Mouse (Mus musculus) hindbrain, embryonic 10.5 days (tissue): ENCODE measurements at regions not wholly inside any gene's neighbourhood (a gene's known extent, or its start where the extent isn't known, plus 50 kb on each side); places are given as distances from the start of the nearest gene placed in this dataset.

Experiments
- DNase-seq: peaks from one replicate; pipeline ENCODE4 v3.0.0-alpha.2; 2017; ENCODE audit warnings: low spot score
- H3K27ac ChIP-seq: fragments of 300-500 bp; sonication (generic); 2 replicates; pipeline ENCODE4 v1.5.1; 2016; ENCODE audit warnings: mild to moderate bottlenecking, moderate library complexity
- H3K27me3 ChIP-seq: fragments of 300-500 bp; sonication (generic); 2 replicates; pipeline ENCODE4 v1.6.1; 2016; ENCODE audit warnings: mild to moderate bottlenecking; ENCODE audit not compliant: poor library complexity, insufficient read depth, severe bottlenecking
- H3K36me3 ChIP-seq: fragments of 300-500 bp; sonication (generic); 2 replicates; pipeline ENCODE4 v1.6.1; 2016; ENCODE audit warnings: mild to moderate bottlenecking, moderate library complexity
- H3K4me1 ChIP-seq: fragments of 300-500 bp; sonication (generic); replicated peaks from 2 replicates; pipeline ENCODE4 v1.6.1; 2016; ENCODE audit warnings: mild to moderate bottlenecking
- H3K4me3 ChIP-seq: fragments of 300-500 bp; sonication (generic); 2 replicates; pipeline ENCODE4 v1.5.1; 2016; ENCODE audit warnings: mild to moderate bottlenecking, moderate library complexity
- H3K9me3 ChIP-seq: fragments of 300-500 bp; sonication (generic); 2 replicates; pipeline ENCODE4 v1.6.1; 2016; ENCODE audit warnings: mild to moderate bottlenecking, moderate library complexity
- WGBS: fragments of 180-500 bp; shearing (Covaris S2); methylation state at CpG from one replicate; pipeline ENCODE4 v1.1.7; 2016; 5-methylcytosine and 5-hydroxymethylcytosine counted together

- Histone ChIP-seq H3K4me1 (no peaks in the 10 kb centered on the region), H3K4me3 (no peak overlapping the region), H3K9me3 (no peaks in the 10 kb centered on the region), H3K27ac (no peak overlapping the region), H3K27me3 (no peaks in the 10 kb centered on the region), H3K36me3 (no peaks in the 10 kb centered on the region)
- DNase-seq: no peak
- 62% methylated on average over 5 of the region's 5 CpGs for WGBS
These were observed 781.9 kb downstream of the Gm9195 start for GRCm38 (mm10) chr14:71709528-71710289.

- H3K27ac ChIP-seq: peak overlapping the region; percentile 53; the same call in 1 of the 2 replicates
- WGBS: 75% methylated on average over 3 of the region's 3 CpGs
- DNase-seq: peak; percentile 4
- peaks cover 12% of the 10 kb centered on the region for H3K4me1 ChIP-seq
- no peak overlapping the region for H3K4me3 ChIP-seq
- H3K9me3 ChIP-seq: no peaks in the 10 kb centered on the region
- H3K27me3 ChIP-seq: no peaks in the 10 kb centered on the region
- H3K36me3 ChIP-seq: no peaks in the 10 kb centered on the region
These were observed 798.7 kb downstream of the Gm9195 start for GRCm38 (mm10) chr14:71692752-71693437.

- no peak for DNase-seq
- H3K27me3 ChIP-seq: no peaks in the 10 kb centered on the region
- no peak overlapping the region for H3K4me3 ChIP-seq
- no peaks in the 10 kb centered on the region for H3K9me3 ChIP-seq
- no peaks in the 10 kb centered on the region for H3K4me1 ChIP-seq
- no peaks in the 10 kb centered on the region for H3K36me3 ChIP-seq
- WGBS: 90% methylated on average over 4 of the region's 4 CpGs
- H3K27ac ChIP-seq: no peak overlapping the region
These were observed 817.1 kb downstream of the Gm9195 start for GRCm38 (mm10) chr14:71674564-71674963.

- Histone ChIP-seq H3K4me1 (no peaks in the 10 kb centered on the region), H3K9me3 (no peaks in the 10 kb centered on the region), H3K36me3 (no peaks in the 10 kb centered on the region), H3K27me3 (no peaks in the 10 kb centered on the region), H3K4me3 (no peak overlapping the region), H3K27ac (no peak overlapping the region)
- WGBS: 91% methylated on average over 2 of the region's 2 CpGs
- no peak for DNase-seq
These were observed 817.8 kb downstream of the Gm9195 start for GRCm38 (mm10) chr14:71673837-71674236.

- Histone ChIP-seq H3K4me3 (no peak overlapping the region), H3K27me3 (no peaks in the 10 kb centered on the region), H3K9me3 (no peaks in the 10 kb centered on the region), H3K27ac (no peak overlapping the region), H3K4me1 (no peaks in the 10 kb centered on the region), H3K36me3 (no peaks in the 10 kb centered on the region)
- DNase-seq: no peak
- WGBS: 78% methylated on average over 1 of the region's 1 CpGs
These were observed 819.2 kb downstream of the Gm9195 start for GRCm38 (mm10) chr14:71672481-71672880.

- Histone ChIP-seq H3K4me1 (no peaks in the 10 kb centered on the region), H3K36me3 (no peaks in the 10 kb centered on the region), H3K27ac (no peak overlapping the region), H3K27me3 (no peaks in the 10 kb centered on the region), H3K9me3 (no peaks in the 10 kb centered on the region), H3K4me3 (no peak overlapping the region)
- WGBS: 78% methylated on average over 2 of the region's 2 CpGs
- DNase-seq: no peak
These were observed 819.6 kb downstream of the Gm9195 start for GRCm38 (mm10) chr14:71671994-71672393.

- no peaks in the 10 kb centered on the region for H3K27me3 ChIP-seq
- H3K4me3 ChIP-seq: no peak overlapping the region
- no peaks in the 10 kb centered on the region for H3K9me3 ChIP-seq
- H3K27ac ChIP-seq: no peak overlapping the region
- WGBS: 4% methylated on average over 1 of the region's 1 CpGs
- no peaks in the 10 kb centered on the region for H3K36me3 ChIP-seq
- peak; percentile 74 for DNase-seq
- no peaks in the 10 kb centered on the region for H3K4me1 ChIP-seq
These were observed 821.2 kb downstream of the Gm9195 start for GRCm38 (mm10) chr14:71670435-71670834.

- 78% methylated on average over 1 of the region's 1 CpGs for WGBS
- Histone ChIP-seq H3K27me3 (no peaks in the 10 kb centered on the region), H3K36me3 (no peaks in the 10 kb centered on the region), H3K4me1 (no peaks in the 10 kb centered on the region), H3K27ac (no peak overlapping the region), H3K4me3 (no peak overlapping the region), H3K9me3 (no peaks in the 10 kb centered on the region)
- no peak for DNase-seq
These were observed 825.0 kb downstream of the Gm9195 start for GRCm38 (mm10) chr14:71666656-71667055.

- H3K4me1 ChIP-seq: no peaks in the 10 kb centered on the region
- H3K4me3 ChIP-seq: no peak overlapping the region
- no peak for DNase-seq
- no peaks in the 10 kb centered on the region for H3K9me3 ChIP-seq
- WGBS: 71% methylated on average over 2 of the region's 2 CpGs
- no peak overlapping the region for H3K27ac ChIP-seq
- no peaks in the 10 kb centered on the region for H3K36me3 ChIP-seq
- H3K27me3 ChIP-seq: no peaks in the 10 kb centered on the region
These were observed 831.5 kb downstream of the Gm9195 start for GRCm38 (mm10) chr14:71660166-71660565.

GRCm38 (mm10) chr14:71654785-71655627, 836.6 kb downstream of the Gm9195 start:
- Histone ChIP-seq H3K27me3 (no peaks in the 10 kb centered on the region), H3K4me3 (no peak overlapping the region), H3K36me3 (no peaks in the 10 kb centered on the region), H3K4me1 (no peaks in the 10 kb centered on the region), H3K27ac (no peak overlapping the region), H3K9me3 (no peaks in the 10 kb centered on the region)
- 77% methylated on average over 3 of the region's 3 CpGs for WGBS
- no peak for DNase-seq

- no peaks in the 10 kb centered on the region for H3K27me3 ChIP-seq
- no peaks in the 10 kb centered on the region for H3K36me3 ChIP-seq
- H3K4me1 ChIP-seq: no peaks in the 10 kb centered on the region
- H3K4me3 ChIP-seq: no peak overlapping the region
- no peaks in the 10 kb centered on the region for H3K9me3 ChIP-seq
- no peak overlapping the region for H3K27ac ChIP-seq
- no peak for DNase-seq
- WGBS: 93% methylated on average over 1 of the region's 1 CpGs
These were observed 849.1 kb downstream of the Gm9195 start for GRCm38 (mm10) chr14:71642536-71642935.

GRCm38 (mm10) chr14:71639083-71639482, 852.6 kb downstream of the Gm9195 start:
- no peaks in the 10 kb centered on the region for H3K9me3 ChIP-seq
- 80% methylated on average over 1 of the region's 1 CpGs for WGBS

GRCm38 (mm10) chr14:71635091-71635490, 856.5 kb downstream of the Gm9195 start:
- H3K36me3 ChIP-seq: no peaks in the 10 kb centered on the region
- WGBS: 91% methylated on average over 1 of the region's 1 CpGs
- H3K4me1 ChIP-seq: no peaks in the 10 kb centered on the region
- no peaks in the 10 kb centered on the region for H3K27me3 ChIP-seq
- no peak overlapping the region for H3K4me3 ChIP-seq
- DNase-seq: no peak
- no peak overlapping the region for H3K27ac ChIP-seq
- no peaks in the 10 kb centered on the region for H3K9me3 ChIP-seq

More at GRCm38 (mm10) chr14:71639083-71639482, 852.6 kb downstream of the Gm9195 start:
- no peaks in the 10 kb centered on the region for H3K4me1 ChIP-seq
- H3K4me3 ChIP-seq: no peak overlapping the region
- H3K27ac ChIP-seq: no peak overlapping the region
- no peaks in the 10 kb centered on the region for H3K36me3 ChIP-seq
- H3K27me3 ChIP-seq: no peaks in the 10 kb centered on the region
- no peak for DNase-seq
